Mouse (Mus musculus) mature B cell (primary cell): ENCODE data around the gene Zdhhc3.

ENCODE experiments used
- in situ Hi-C: fragments of 300-500 bp; cut with MboI; formaldehyde crosslinking; loops from 2 replicates; pipeline ENCODE4 v1.14.3; 2019

Gene Zdhhc3

DNA sequence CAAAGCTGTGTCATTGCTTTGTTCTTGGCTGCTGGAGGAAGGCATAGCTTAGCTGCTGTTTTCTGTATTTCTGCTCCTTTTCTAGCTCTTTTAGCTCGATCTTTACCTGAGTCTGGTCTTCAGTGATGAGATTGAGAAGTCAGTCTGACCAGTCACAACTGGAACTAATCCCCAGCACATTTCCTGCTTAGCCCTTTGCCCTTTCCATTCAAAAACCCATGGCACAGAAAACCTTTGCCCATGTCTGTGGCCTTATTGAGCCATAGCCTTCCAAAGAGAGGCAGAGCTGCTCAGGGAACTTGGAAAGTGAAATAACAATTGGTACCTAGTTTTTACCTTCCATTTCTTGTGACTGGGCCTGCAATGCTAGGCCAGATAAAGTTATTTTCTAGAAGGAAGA, 2.6 kb upstream of the Zdhhc3 start:
- in situ Hi-C loops, result no loop called here

DNA sequence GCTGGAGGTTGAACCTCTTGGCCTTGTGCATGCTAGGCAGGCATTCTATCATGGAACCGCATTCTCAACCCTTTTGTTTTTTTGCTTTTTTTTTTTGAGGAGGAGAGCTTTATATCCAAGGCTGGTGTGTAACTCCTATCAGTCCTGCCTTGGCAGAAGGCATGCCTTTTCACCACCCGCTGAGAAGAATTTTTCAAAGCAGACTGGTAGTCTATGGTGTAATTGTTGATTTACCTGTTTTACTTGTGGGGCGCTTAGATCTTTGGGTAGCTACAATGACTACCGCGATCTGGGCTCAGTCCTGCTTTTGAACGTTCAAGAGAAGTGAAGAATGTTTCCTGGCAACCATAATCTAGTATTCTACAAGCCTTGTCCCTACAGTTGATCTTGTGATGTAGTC, 926 bp upstream of the Zdhhc3 start:
- in situ Hi-C loops, result no loop called here

DNA sequence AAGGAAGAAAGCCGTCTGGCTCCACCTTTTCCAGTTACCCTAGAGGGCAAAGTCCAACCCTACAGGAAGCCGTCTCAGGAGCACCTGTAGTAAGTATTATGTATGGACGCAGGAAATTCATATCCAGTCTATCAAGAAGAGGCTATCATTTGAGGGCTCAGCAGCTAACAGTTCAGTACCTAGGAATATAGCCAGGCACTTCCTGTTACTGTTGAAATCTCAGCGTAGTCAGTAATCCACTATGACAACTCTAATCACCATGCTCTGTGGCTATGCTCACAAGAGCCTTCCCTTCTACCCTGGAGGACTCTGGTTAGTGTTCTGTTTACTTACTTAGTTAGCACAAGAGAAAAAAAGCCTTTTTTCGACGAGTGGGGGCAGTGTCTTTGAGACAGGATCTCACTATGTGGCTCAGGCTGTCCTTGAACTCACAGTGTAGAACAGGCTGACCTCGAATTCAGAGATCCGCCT, 1.2 kb downstream of the Zdhhc3 start:
- in situ Hi-C loops, result no loop called here

DNA sequence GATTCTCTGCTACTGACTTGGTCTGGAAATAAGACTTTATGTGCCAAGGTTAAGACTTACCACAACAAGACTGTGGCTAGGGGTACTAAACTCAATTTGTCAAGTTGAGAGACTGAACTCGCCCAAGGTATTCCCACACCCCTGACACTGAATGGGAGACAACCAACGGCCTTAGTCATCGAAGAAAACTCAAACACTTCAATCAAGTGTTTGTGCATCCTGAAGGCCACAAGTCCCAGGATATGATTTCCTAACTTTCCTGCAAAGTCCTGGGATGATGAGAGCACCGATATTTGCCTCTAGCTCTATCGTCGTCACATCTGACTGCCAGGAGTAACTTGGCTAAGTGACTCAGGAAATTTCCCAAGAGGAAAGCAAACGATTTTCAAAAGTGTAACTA, 3.8 kb downstream of the Zdhhc3 start:
- in situ Hi-C loops, result no loop called here

DNA sequence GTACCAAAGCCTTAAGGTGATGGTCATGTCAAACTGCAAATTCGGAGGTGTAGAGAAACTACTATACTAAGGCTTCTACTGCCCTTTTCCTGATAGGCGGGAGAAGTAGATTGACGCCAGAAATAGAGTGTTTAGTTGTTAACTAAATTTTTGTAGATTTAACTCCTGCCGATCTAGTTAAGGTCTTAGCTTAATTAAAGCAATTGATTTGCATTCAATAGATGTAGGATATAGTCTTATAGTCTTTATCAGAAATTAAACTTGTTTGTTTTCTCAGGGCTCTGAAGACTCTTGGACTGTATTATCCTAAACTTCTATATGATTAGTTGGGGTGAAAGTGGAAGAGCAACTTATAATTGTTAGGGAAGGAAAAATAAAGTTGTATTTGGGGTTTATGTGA, 5.8 kb downstream of the Zdhhc3 start:
- in situ Hi-C loops, result no loop called here

DNA sequence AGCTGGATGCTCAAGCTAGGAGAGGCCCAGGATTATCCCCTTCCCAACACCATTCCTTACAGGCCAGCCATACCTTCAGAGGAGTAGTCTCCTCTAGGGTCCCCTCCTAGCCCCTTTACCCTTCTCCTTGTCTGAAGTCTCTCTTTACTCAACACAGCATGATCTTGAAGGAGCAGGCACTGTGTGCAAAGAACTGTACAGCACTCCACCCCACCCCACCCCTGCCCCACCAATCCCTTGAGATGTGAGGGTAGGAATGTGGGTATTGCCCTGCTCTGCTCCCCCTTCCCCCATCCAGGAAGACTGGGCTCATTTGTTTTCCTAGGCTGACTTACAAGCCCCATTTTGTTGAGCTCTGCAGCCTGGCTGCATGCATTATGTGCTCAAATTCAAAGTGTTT, 8.6 kb downstream of the Zdhhc3 start:
- in situ Hi-C loops, result no loop called here

DNA sequence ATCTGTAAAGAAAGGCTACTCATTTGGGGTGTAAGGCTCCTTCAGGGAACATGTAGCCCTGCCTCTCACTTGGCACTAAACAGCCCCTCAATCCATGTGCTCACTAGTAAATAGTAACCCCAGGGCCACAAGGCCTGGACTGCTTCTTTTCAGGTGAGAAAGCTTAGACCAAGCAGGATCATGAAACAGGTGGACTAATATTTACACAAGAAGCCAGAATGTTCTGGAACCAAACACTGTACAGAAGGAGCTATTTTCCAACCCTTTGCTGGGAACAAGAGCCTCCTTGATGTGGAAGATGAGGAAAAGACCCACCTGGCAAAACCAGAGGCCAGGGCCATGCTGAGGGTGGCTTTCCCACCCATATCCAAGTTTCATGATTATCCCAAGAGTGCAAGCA, 9.6 kb downstream of the Zdhhc3 start:
- in situ Hi-C loops, result no loop called here

DNA sequence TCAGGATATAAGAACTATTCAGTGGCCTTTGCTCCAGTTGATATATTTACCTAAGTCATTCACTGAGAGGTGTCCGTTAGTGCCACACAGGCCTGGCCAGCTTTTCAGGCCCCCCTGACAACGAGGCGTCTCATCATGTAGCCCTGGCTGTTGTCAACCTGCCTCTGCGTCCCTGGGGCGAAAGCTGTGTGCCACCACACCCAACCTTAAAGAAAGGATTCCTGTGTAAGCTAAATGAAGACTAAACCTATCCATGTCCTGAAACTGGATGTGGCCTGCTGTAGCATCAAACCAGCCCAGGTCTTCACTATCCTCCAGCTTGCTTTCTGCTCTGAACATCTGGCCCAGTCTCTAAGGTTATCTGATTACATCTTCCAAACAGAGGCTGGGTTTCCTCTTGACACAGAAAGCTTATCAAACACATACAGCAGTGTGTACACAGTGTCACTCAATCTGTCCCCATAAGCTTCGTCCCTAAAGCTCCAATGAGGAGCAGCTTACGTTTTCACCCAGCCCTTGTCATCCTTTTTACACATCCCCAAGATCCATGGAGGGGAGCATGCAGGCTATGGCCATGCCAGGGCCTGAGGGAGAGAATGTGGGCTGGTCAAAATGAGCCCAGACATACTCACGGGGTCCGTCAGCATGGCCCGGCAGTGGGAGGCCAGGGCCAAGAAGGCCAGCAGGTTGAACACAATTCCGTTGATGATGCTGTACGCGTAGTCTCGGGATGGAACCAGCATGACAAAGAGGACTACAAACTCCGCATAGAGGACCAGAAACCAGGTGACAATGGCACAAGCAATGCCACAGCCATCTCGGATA, 13.2 kb downstream of the Zdhhc3 start:
- in situ Hi-C loops, result no loop called here

DNA sequence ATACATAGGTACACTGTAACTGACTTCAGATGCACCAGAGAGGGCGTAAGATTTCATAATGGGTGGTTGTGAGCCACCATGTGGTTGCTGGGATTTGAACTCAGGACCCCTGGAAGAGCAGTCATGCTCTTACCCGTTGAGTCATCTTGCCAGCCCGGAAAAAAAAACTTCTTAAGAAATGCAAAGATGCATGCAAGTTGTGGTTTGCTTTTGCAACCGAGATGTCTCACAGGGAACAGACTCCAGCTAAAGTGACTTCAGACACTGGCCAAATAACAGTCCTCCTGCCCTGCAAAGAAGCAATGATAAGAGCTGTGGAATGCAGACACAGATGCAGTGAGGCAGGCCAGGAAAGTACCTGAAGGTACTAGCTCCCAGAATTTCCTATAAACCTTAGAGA, 22.2 kb downstream of the Zdhhc3 start:
- in situ Hi-C loops, result no loop called here

DNA sequence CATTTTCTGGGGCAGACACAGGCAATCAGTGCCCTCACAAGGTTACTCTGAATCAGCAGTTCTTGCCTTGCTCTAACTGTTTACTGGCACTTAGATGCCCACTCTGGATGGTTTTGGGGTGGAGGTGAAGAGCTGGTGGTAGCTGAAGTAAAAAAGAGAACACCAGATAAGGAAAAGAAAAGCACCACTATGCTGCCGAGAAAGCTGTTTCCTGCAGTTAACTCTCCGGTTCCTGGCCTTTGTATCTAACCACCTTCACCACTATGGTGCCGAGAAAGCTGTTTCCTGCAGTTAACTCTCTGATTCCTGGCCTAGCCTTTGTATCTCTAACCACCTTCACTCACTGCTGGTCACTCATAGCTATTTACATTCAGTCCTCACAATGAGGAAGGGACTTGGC, 25.4 kb downstream of the Zdhhc3 start:
- in situ Hi-C loops, result no loop called here

DNA sequence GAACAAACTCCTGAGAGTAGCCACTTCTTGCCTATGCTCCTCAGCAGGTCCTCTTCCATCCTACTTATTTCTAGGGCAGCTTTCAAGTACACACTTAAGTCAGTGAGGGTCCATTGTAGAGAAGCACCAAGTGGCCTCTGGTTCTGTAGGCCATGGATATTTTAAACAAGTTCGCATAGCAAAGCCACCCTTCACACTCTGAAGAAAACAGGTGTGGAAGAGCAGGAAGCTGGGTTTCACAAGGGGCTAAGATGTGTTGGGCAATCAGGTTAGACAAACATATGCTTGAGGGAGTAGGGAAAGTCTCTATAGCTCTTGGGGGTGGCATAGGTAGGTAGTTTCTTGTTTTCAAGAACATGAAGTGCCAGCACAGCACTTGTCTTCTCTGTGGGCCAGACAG, 27.6 kb downstream of the Zdhhc3 start:
- in situ Hi-C loops, result no loop called here

DNA sequence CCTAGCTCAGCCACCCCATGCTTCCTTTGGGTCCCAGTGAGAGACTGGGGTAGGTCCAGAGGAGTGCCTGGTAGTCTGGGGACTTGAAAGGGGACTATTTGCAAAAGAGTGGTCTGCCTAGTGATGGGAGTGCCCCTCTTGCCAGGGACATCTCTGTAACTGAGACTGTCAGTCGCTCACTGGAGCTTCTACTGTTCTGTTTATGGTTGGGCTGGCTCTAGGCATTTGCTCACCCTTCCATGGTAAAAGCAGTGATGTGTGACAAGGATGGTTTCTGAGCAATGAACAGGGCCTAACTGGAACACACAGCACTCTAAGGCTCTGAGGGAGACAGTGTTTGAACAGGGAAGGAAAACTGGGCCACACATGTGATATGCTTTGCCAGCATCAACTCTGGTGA, 32.2 kb downstream of the Zdhhc3 start:
- in situ Hi-C loops, result no loop called here

DNA sequence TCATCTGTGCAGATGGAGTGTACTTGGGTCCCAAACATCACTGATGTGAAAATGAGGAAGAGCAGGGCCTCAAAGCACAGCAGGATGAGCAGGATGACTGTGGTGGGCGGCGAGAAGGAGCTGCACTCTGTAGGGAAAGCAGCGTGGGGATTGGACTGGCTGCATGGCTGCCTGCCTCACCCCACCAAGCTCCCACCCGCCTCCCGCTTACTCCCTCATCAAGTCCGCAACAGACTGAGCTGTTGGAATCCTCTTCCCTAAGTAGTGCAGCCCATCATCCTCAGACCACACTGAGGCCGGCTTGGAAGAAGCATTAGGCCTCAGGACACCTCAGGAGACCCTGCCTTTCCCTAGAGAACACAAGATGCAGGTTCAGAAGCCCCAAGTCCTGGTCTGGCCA, 32.6 kb downstream of the Zdhhc3 start:
- in situ Hi-C loops, result no loop called here

DNA sequence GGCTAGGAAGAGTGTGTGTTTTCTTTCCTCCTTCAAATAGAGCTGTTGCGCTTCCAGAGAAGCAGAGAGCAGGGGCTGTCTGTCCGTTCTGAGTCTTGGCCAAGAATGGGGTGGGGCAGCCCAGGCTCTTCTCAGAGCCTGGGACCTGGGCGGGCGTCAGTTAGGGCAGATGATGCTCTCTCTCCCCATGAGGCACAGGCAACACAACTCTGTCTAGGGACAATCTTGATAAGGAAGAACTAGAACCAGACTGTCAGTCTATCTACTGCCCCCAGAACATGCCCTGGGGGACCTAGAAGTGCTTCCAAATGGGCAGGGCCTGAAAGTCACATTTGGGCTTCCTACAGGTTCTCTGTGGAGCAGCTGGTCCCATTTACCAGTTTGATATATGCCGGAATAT, 33.9 kb downstream of the Zdhhc3 start:
- in situ Hi-C loops, result no loop called here

DNA sequence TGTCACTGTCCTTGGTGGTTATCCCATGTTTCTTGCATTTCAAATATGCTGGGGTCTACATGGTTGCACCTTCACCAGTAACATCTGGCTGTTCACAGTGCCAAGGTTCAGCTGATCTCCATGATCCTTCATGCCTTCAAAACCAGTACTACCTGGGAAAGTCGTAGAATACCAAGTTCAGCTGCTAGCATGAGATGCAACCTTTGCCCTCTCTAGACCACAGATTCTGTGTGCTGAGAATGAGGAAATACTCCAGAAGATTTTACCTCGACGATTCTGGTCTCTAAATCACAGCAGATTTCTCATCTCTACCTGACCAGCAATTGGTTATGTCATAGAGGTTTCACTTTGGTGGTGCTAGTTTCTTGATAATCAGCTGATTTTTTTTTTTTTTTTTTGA, 52.8 kb downstream of the Zdhhc3 start:
- in situ Hi-C loops, result no loop called here

DNA sequence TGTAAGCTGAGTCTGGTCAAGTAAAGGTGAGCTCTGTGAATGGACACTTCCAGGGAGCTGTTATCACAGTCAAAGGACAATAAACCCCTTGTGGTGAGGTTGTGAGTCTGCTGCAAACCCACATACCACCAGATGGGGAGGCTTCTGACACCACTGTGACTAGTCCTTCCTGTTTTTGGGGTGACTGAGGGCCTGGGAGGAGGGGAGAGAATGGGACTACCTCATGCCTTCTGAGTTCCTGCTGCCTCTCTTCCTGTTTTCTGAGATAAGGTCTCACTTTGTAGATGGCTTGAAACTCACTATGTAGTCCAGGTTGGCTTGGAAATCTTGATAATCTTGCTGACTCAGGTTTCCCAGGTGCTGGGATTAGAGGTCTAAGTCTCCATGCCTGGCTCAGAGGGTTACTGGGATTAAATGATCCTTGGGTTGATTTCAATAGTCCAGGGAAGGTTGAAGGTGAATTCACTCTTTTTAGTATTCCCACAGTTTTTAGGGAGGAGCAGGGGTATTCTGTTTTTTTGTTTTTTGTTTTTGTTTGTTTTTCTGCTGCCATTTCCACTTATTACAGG, 54.2 kb downstream of the Zdhhc3 start:
- in situ Hi-C loops, result no loop called here

DNA sequence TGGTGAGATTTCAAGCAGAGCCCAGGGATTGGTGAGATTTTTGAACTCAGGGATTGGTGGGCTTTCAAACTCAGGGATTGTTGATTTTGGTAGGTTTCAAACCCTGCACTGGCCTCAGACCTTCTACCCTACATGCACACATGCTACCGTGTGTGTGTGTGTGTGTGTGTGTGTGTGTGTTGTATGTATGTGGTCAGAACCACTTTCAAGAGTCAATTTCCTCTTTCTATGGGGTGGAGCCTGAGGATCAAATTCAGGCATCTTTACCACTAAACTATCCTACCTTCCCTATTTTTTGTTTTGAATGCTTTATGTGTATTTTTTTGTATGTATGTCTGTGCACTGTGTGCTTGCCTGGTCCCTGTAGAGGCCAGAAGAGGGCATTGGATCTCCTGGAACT, 65.3 kb downstream of the Zdhhc3 start:
- in situ Hi-C loops, result no loop called here

DNA sequence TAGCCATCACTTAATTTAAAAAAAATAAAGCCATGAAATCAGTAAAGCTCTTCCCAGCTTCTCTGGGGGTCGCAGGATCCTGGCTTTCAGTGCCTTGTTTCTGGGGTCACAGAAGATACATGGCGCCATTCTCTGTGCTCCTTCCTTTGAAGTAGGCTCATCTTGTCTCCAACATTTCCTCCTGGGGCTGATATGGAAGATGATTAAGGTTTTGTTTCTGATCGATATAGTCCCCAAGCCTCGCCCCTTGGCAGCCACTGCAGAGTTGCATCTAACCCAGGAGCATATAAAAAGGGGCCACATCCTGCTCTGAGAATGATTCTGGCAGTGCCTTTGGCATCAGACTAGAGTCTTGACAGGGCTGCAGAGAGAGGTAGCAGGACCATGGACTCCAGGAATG, 78.6 kb downstream of the Zdhhc3 start, which contains the start of gene Tgm4:
Gene Tgm4, plus strand, starts transcription at position 301 of the 400 bp plus-strand sequence.
- in situ Hi-C loops, result no loop called here

DNA sequence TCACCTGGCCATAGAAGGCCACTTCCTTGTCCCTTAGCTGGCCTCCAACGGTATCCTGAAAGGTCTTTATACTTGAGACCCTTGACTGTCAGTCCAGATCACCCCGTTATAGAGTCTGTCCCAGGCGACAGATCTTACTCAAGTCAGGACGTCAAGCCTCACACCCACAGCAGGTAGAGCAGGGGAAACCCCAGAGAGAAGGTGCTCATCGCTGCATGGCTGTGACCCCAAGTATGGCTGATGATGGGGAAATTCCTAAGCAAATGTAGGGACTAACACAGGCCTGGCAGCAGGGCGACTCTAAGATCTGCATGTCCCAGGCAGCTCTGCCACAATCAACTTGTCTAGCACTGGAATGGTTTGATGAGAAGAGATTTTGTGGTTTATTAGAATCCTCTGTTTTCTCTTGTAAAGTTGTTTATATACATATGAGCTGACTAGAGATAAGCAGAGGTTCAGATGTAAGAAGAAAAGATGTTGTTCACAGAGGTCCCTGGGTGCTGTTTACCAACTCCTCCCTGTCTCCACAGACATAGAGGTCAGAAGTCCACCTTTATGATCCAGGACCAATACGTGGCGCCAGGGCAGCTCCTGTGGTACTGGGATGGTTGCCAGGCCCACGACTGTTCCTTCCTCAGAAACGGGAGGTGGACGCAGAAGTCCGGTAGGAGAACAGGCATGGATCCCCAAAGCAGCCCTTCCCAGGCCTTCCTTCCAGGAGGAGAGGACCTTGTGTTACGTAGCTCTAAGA, 81.3 kb downstream of the Zdhhc3 start:
- in situ Hi-C loops, result no loop called here

DNA sequence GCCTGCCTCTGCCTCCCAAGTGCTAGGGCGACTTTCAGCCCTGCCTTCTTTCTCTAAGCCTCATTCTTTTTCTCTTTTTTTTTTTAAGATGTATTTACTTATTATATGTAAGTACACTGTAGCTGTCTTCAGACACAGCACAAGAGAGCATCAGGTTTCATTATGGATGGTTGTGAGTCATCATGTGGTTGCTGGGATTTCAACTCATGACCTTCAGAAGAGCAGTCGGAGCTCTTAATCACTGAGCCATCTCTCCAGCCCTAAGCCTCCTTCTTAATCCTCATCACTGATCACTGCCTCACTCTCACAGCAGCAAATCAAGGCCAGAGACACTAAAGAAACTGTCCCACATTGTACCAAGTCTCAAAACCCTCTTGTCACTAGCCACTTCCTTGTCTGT, 88.8 kb downstream of the Zdhhc3 start:
- in situ Hi-C loops, result no loop called here

DNA sequence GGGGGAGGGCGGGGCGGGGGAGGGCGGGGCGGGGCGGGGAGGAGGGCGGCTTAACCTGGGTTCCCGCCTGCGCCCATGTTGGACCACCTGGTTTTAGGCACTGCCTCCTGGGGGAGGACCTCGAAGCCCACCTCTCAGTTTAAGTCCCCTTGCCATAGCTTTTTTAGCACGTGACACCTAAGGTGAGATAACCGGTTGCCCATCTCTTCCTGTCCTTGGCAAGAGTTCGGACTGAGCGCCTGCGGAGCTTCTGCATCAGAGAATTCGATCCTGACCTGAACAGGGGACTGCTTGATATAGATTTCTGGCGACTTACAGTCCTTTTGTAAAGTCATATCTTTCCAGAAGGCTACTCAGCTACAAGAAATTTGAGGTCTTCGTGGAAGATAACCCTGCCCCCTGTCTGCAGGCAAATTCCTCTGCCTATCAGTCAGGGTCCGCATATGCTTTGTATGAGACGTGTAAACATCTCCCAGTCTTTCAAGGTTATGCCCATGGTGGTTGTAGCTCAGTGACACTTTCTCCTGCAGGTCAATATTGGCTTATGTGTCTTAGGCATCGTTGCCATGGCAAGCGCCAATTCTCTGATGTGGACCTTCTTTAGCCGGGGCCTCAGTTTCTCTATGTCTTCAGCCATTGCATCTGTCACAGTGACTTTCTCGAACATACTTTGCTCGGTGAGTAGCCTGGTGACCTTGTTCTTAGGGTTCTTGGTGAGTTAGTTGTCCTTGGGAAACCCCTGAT, 91.2 kb downstream of the Zdhhc3 start:
- in situ Hi-C loops, result no loop called here

DNA sequence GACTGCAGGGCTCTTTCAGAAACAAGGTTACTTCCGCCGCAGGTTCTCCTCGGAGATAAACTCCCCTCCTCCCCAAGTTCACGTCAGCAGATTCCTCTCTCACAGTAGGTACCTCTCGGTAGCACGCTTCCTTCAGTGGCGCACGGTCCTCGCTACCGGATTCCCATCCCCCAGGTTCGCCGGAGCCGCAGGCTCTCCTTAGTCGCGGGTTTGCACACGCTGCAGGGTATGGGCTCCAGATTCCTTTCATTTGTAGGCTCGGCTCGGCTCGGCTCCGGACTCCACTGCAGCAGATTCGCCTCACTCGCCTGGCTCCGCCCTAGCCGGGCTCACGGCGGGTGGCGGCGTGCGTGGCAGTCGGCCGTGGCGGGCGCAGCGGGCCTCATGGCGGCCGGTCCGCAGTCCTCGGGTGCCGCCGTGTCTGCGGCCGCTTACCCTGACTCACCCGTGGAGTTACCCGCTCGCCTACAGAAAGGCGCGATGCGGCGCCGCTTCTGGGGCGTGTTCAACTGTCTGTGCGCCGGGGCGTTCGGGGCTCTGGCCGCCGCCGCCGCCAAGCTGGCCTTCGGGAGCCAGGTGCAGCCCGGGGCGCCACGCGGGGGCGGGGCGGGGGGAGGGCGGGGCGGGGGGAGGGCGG, 91.9 kb downstream of the Zdhhc3 start, which contains the start of gene Tmem42:
Gene Tmem42, plus strand, starts transcription at position 332 of the 637 bp plus-strand sequence.
- in situ Hi-C loops, result no loop called here
